14 mouse cellular contexts compared by ENCODE assay signal in the genomic region with DNA sequence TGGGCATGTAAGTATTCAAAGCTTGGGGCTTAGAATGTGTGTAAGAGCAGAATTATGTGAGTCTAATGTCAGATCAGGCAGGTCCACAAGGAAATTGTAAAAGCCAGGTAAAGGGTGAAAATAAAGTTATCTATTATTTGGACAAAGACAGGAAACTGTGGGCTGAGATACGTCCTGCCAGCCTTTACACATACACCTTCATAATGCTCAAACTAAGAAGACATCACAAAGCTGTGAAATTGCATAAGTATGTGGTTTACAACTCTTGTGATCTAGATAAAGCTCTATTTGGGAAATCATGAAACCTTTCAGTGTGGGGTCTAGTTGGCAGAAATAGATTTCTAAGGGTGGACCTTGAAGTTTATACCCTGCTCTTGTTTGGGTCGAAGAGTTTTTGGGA.
"Had no signal": no experiment of that assay in that cellular context is flagged by ENCODE, and none has a peak within 500 bp of the region (broad histone marks: within the 10 kb centered on the region; RNA-seq: fewer than 3 reads in every experiment).

No protein-coding gene starts in this region.

- DNase-seq: lung, adult 18-20 months; lung, embryonic 14.5 days; lung, postnatal 10 days; lung, postnatal 4 days; right cerebral cortex, postnatal 14 days; thymus, postnatal 14 days; thymus, postnatal 36 days had no signal

- H3K27ac ChIP-seq: midbrain, embryonic 13.5 days; midbrain, embryonic 15.5 days; neural tube, embryonic 13.5 days; neural tube, embryonic 15.5 days; stomach, embryonic 15.5 days; stomach, postnatal 0 days had no signal

- H3K27me3 ChIP-seq: megakaryocyte, embryonic 14.5 days; midbrain, embryonic 13.5 days; midbrain, embryonic 15.5 days; neural tube, embryonic 13.5 days; neural tube, embryonic 15.5 days; stomach, embryonic 15.5 days had no signal

- H3K36me3 ChIP-seq: midbrain, embryonic 13.5 days; midbrain, embryonic 15.5 days; neural tube, embryonic 13.5 days; neural tube, embryonic 15.5 days; stomach, embryonic 15.5 days had no signal

- ATAC-seq: midbrain, embryonic 13.5 days; midbrain, embryonic 15.5 days had no signal

- H3K4me1 ChIP-seq: megakaryocyte, embryonic 14.5 days; midbrain, embryonic 13.5 days; midbrain, embryonic 15.5 days; neural tube, embryonic 13.5 days; neural tube, embryonic 15.5 days; stomach, embryonic 15.5 days had no signal

- H3K9ac ChIP-seq: lung, embryonic 14.5 days; midbrain, embryonic 13.5 days; midbrain, embryonic 15.5 days; neural tube, embryonic 13.5 days; neural tube, embryonic 15.5 days; stomach, embryonic 15.5 days had no signal

- H3K4me3 ChIP-seq: megakaryocyte, embryonic 14.5 days; midbrain, embryonic 13.5 days; midbrain, embryonic 15.5 days; neural tube, embryonic 13.5 days; neural tube, embryonic 15.5 days; stomach, embryonic 15.5 days had no signal
